Comparison of ENCODE assay signal across 25 mouse cellular contexts in genomic region chr8:122393717-122394116, GRCm38 (mm10). TPM values are rescaled to one million over a fixed set of nuclear protein-coding genes. Genes with fewer than 3 reads are reported as not detected.
"Had no signal": no experiment of that assay in that cellular context is flagged by ENCODE, and none has a peak within 500 bp of the region (broad histone marks: within the 10 kb centered on the region; RNA-seq: fewer than 3 reads in every experiment).

No protein-coding gene starts in this region.

- H3K27ac ChIP-seq: liver, embryonic 14.5 days; midbrain, embryonic 10.5 days; neural tube, embryonic 13.5 days; neural tube, embryonic 15.5 days had no signal

- H3K9ac ChIP-seq: liver, embryonic 14.5 days; lung, embryonic 14.5 days; neural tube, embryonic 13.5 days; neural tube, embryonic 15.5 days had no signal

- H3K4me1 ChIP-seq: midbrain, embryonic 10.5 days; neural tube, embryonic 13.5 days; neural tube, embryonic 15.5 days had no signal

- H3K27me3 ChIP-seq: neural tube, embryonic 13.5 days; neural tube, embryonic 15.5 days had no signal

- DNase-seq: lung, adult 18-20 months; lung, embryonic 14.5 days; lung, postnatal 10 days; lung, postnatal 4 days; midbrain, embryonic 14.5 days; retina, postnatal 1 day; right cerebral cortex, adult 18-20 months; right cerebral cortex, postnatal 25 days; right cerebral cortex, postnatal 4 days; spleen, adult 18-20 months; thymus, adult 2 months; thymus, postnatal 25 days; thymus, postnatal 4 days had no signal

- H3K4me3 ChIP-seq: midbrain, embryonic 10.5 days; myocyte; neural tube, embryonic 13.5 days; neural tube, embryonic 15.5 days had no signal

- H3K9me3 ChIP-seq: midbrain, embryonic 10.5 days; neural tube, embryonic 15.5 days had no signal

- H3K4me2 ChIP-seq: lung, embryonic 14.5 days; neural tube, embryonic 13.5 days; neural tube, embryonic 15.5 days had no signal

- ATAC-seq: midbrain, embryonic 16.5 days had no signal

RNA-seq across cellular contexts. Expression of gene Il17c, which starts 28.1 kb away (rescaled TPM):
- polyA plus RNA-seq: liver, embryonic 14.5 days; liver, embryonic 16.5 days; lung, embryonic 14.5 days; lung, embryonic 16.5 days; midbrain, embryonic 10.5 days; midbrain, embryonic 14.5 days; midbrain, embryonic 16.5 days; myocyte; neural tube, embryonic 13.5 days; neural tube, embryonic 15.5 days; stomach, embryonic 16.5 days; urinary bladder, adult 2 months had no signal

RNA-seq across cellular contexts. Expression of gene Trhr2, which starts 33.2 kb away (rescaled TPM):
- polyA plus RNA-seq: liver, embryonic 14.5 days; liver, embryonic 16.5 days; lung, embryonic 14.5 days; lung, embryonic 16.5 days; midbrain, embryonic 10.5 days; midbrain, embryonic 14.5 days; myocyte; neural tube, embryonic 11.5 days; neural tube, embryonic 13.5 days; stomach, embryonic 14.5 days; stomach, embryonic 16.5 days had no signal

RNA-seq across cellular contexts. Expression of gene Cyba, which starts 39.0 kb away (rescaled TPM):
- polyA plus RNA-seq: myocyte had no signal
